Mouse (Mus musculus) midbrain, embryonic 16.5 days (tissue): ENCODE data around the gene Inpp5a. TPM values are rescaled to one million over a fixed set of nuclear protein-coding genes. Genes with fewer than 3 reads are reported as not detected.

Source experiments
- ATAC-seq: fragments of 200-750 bp; cut with Nextera tagmentation; 2 replicates; pipeline ENCODE4 v1.8.0; 2017; ENCODE audit warnings: moderate TSS enrichment
- H3K27ac ChIP-seq: fragments of 300-500 bp; sonication (generic); 2 replicates; pipeline ENCODE4 v1.5.1; 2014; ENCODE audit warnings: mild to moderate bottlenecking, low read length, mixed read lengths
- H3K27me3 ChIP-seq: fragments of 300-500 bp; sonication (generic); 2 replicates; pipeline ENCODE4 v1.6.1; 2014; ENCODE audit warnings: low read depth, low read length, mixed read lengths; ENCODE audit not compliant: control insufficient read depth, insufficient read depth
- H3K36me3 ChIP-seq: fragments of 300-500 bp; sonication (generic); 2 replicates; pipeline ENCODE4 v1.6.1; 2014; ENCODE audit warnings: mild to moderate bottlenecking, low read length, moderate library complexity, mixed read lengths; ENCODE audit not compliant: control insufficient read depth, insufficient read depth
- H3K4me1 ChIP-seq: fragments of 300-500 bp; sonication (generic); 2 replicates; pipeline ENCODE4 v1.6.1; 2014; ENCODE audit warnings: mild to moderate bottlenecking, low read length, mixed read lengths; ENCODE audit not compliant: control insufficient read depth, insufficient read depth
- H3K4me2 ChIP-seq: fragments of 300-500 bp; sonication (generic); 2 replicates; pipeline ENCODE4 v1.6.1; 2014; ENCODE audit warnings: mild to moderate bottlenecking, low read length, mixed read lengths
- H3K4me3 ChIP-seq: fragments of 300-500 bp; sonication (generic); 2 replicates; pipeline ENCODE4 v1.5.1; 2014; ENCODE audit warnings: low read depth, mild to moderate bottlenecking, low read length, moderate library complexity, mixed read lengths
- H3K9ac ChIP-seq: fragments of 300-500 bp; sonication (generic); 2 replicates; pipeline ENCODE4 v1.6.1; 2014; ENCODE audit warnings: low read depth, low read length, mixed read lengths
- H3K9me3 ChIP-seq: fragments of 300-500 bp; sonication (generic); replicated peaks from 2 replicates; pipeline ENCODE4 v1.6.1; 2014; ENCODE audit warnings: mild to moderate bottlenecking, low read length, mixed read lengths; ENCODE audit not compliant: control insufficient read depth, poor library complexity, severe bottlenecking
- WGBS: fragments of 180-500 bp; shearing (Covaris S2); extraction: QIAGEN DNeasy Blood & Tissue Kit; methylation state at CpG from one replicate; pipeline ENCODE4 v1.1.7; 2014; 5-methylcytosine and 5-hydroxymethylcytosine counted together
- polyA plus RNA-seq: library from polyadenylated mRNA; unstranded; fragments of >200 nt; fragmentation: Nextera tagmentation; extraction: Ambion mirVana; gene quantifications from 2 replicates; pipeline ENCODE4 v1.2.1, GENCODE M21; 2015

Inpp5a gene
- polyA plus RNA-seq, 1 experiment from 2014 or later: 15.3 TPM

- no peak overlapping the region for H3K9ac ChIP-seq
- peaks cover 8% of the 10 kb centered on the region; the same call in 1 of the 2 replicates for H3K27me3 ChIP-seq
- peaks cover 6% of the 10 kb centered on the region; the same call in 1 of the 2 replicates for H3K4me1 ChIP-seq
Observed at GRCm38 (mm10) chr7:139508938-139509337, 120.0 kb downstream of the Inpp5a start.

GRCm38 (mm10) chr7:139515959-139516660 lies 127.2 kb downstream of the Inpp5a start:
- Histone ChIP-seq H3K27ac (no peak overlapping the region), H3K4me3 (no peak overlapping the region), H3K36me3 (no peaks in the 10 kb centered on the region), H3K4me1 (no peaks in the 10 kb centered on the region), H3K9me3 (no peaks in the 10 kb centered on the region), H3K9ac (no peak overlapping the region), H3K27me3 (peaks cover 4% of the 10 kb centered on the region), H3K4me2 (no peak overlapping the region)
- ATAC-seq: no peak
- WGBS: 78% methylated on average over 13 of the region's 13 CpGs

More at GRCm38 (mm10) chr7:139508938-139509337, 120.0 kb downstream of the Inpp5a start:
- H3K4me3 ChIP-seq: no peak overlapping the region
- H3K4me2 ChIP-seq: no peak overlapping the region
- H3K36me3 ChIP-seq: no peaks in the 10 kb centered on the region
- no peaks in the 10 kb centered on the region for H3K9me3 ChIP-seq
- no peak for ATAC-seq
- WGBS: 83% methylated on average over 4 of the region's 4 CpGs
- H3K27ac ChIP-seq: no peak overlapping the region

- 89% methylated on average over 5 of the region's 5 CpGs for WGBS
- H3K27me3 ChIP-seq: peaks cover 7% of the 10 kb centered on the region
Observed at GRCm38 (mm10) chr7:139516661-139517016, 127.7 kb downstream of the Inpp5a start.

GRCm38 (mm10) chr7:139518352-139518751 lies 129.4 kb downstream of the Inpp5a start:
- no peak for ATAC-seq
- no peaks in the 10 kb centered on the region for H3K9me3 ChIP-seq
- H3K27me3 ChIP-seq: peaks cover 23% of the 10 kb centered on the region
- 76% methylated on average over 3 of the region's 3 CpGs for WGBS
- no peak overlapping the region for H3K4me2 ChIP-seq
- no peak overlapping the region for H3K4me3 ChIP-seq
- no peak overlapping the region for H3K27ac ChIP-seq
- H3K4me1 ChIP-seq: no peaks in the 10 kb centered on the region
- no peak overlapping the region for H3K9ac ChIP-seq
- no peaks in the 10 kb centered on the region for H3K36me3 ChIP-seq

More at GRCm38 (mm10) chr7:139516661-139517016, 127.7 kb downstream of the Inpp5a start:
- no peak overlapping the region for H3K4me2 ChIP-seq
- H3K4me3 ChIP-seq: no peak overlapping the region
- H3K27ac ChIP-seq: no peak overlapping the region
- ATAC-seq: no peak
- H3K9ac ChIP-seq: no peak overlapping the region
- H3K9me3 ChIP-seq: no peaks in the 10 kb centered on the region
- no peaks in the 10 kb centered on the region for H3K36me3 ChIP-seq
- H3K4me1 ChIP-seq: no peaks in the 10 kb centered on the region

- no peak overlapping the region for H3K27ac ChIP-seq
- H3K36me3 ChIP-seq: no peaks in the 10 kb centered on the region; the same call in 1 of the 2 replicates
- H3K27me3 ChIP-seq: peaks cover 70% of the 10 kb centered on the region
- H3K4me1 ChIP-seq: peaks cover 4% of the 10 kb centered on the region; the same call in 1 of the 2 replicates
- H3K4me2 ChIP-seq: peak overlapping the region; percentile 9; the same call in 1 of the 2 replicates
- H3K4me3 ChIP-seq: no peak overlapping the region
- no peak overlapping the region for H3K9ac ChIP-seq
- 12% methylated on average over 15 of the region's 15 CpGs for WGBS
- peak; percentile 82 for ATAC-seq
- no peaks in the 10 kb centered on the region for H3K9me3 ChIP-seq
Observed at GRCm38 (mm10) chr7:139528309-139529076, 139.6 kb downstream of the Inpp5a start.

- Histone ChIP-seq H3K9me3 (no peaks in the 10 kb centered on the region), H3K4me1 (peaks cover 4% of the 10 kb centered on the region; the same call in 1 of the 2 replicates), H3K4me3 (no peak overlapping the region), H3K9ac (no peak overlapping the region), H3K27ac (no peak overlapping the region), H3K4me2 (no peak overlapping the region), H3K36me3 (no peaks in the 10 kb centered on the region; the same call in 1 of the 2 replicates), H3K27me3 (peaks cover 67% of the 10 kb centered on the region)
- ATAC-seq: no peak
Observed at GRCm38 (mm10) chr7:139529208-139529607, 140.3 kb downstream of the Inpp5a start.

GRCm38 (mm10) chr7:139530591-139531427 lies 141.9 kb downstream of the Inpp5a start:
- no peaks in the 10 kb centered on the region; the same call in 1 of the 2 replicates for H3K36me3 ChIP-seq
- no peaks in the 10 kb centered on the region for H3K9me3 ChIP-seq
- H3K27me3 ChIP-seq: peaks cover 67% of the 10 kb centered on the region
- WGBS: 33% methylated on average over 16 of the region's 16 CpGs
- peak; percentile 53 for ATAC-seq
- H3K4me2 ChIP-seq: no peak overlapping the region; the same call in 1 of the 2 replicates
- H3K4me1 ChIP-seq: peaks cover 4% of the 10 kb centered on the region; the same call in 1 of the 2 replicates
- H3K4me3 ChIP-seq: no peak overlapping the region
- no peak overlapping the region for H3K9ac ChIP-seq
- no peak overlapping the region for H3K27ac ChIP-seq

- Histone ChIP-seq H3K9me3 (no peaks in the 10 kb centered on the region), H3K4me3 (no peak overlapping the region), H3K4me2 (no peak overlapping the region), H3K36me3 (no peaks in the 10 kb centered on the region), H3K9ac (no peak overlapping the region), H3K4me1 (peaks cover 4% of the 10 kb centered on the region; the same call in 1 of the 2 replicates), H3K27ac (no peak overlapping the region), H3K27me3 (peaks cover 64% of the 10 kb centered on the region)
- 63% methylated on average over 4 of the region's 4 CpGs for WGBS
- ATAC-seq: no peak
Observed at GRCm38 (mm10) chr7:139531428-139531801, 142.5 kb downstream of the Inpp5a start.
